Mouse (Mus musculus): ENCODE results near the gene Rora.

DNA sequence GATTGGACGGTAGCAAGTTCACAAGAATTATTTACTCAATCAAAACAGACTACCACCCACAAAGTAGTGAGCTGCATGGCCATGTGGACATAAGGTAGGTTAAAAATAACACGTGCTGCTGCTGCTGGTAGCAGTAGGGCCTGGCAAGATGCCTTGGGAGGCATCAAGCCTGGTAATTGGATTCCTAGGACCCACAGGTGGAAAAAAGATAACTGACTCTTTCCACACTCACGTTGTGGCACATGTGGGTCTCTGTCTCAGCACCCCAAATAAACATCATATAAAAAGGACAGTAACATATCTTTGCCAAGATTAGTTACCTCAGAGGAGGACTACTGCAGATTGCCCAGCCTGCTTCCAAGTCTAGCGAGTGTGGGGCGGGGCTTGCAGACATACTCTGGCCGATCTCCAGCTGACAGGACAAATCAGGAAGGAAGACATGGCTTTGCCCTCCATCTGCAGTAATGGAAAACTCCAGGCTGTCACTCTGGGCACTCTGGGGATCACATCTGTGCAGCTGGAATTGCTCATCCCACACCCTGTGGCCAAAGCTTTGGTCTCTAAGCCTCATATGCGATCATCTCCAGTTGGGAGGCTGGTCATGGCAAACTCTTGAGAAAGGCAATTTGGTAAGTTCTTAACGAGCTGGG is 71.2 kb downstream of the Rora start:
- no peak for TF ChIP-seq POLR2A (IDR thresholded peaks at IDR 0.05; ENCODE audit: insufficient read length, low read depth)
- TF ChIP-seq CEBPB (IDR thresholded peaks at IDR 0.05; ENCODE audit: insufficient read depth, poor library complexity, severe bottlenecking): no peak
- no peak for TF ChIP-seq USF1 (IDR thresholded peaks at IDR 0.05; ENCODE audit: low read depth)
- no peak for TF ChIP-seq MYOG (IDR thresholded peaks at IDR 0.05; ENCODE audit: control insufficient read depth in 1 of 3, insufficient read depth in 1 of 3, insufficient read length in 2 of 3, low read depth in 2 of 3)
- TF ChIP-seq MAX (IDR thresholded peaks at IDR 0.05; ENCODE audit: low read depth): no peak
